Mouse (Mus musculus) megakaryocyte-erythroid progenitor cell, adult 5 weeks (primary cell): ENCODE measurements around the gene Mrnip. TPM values are rescaled to one million over a fixed set of nuclear protein-coding genes. Genes with fewer than 3 reads are reported as not detected.

ENCODE experiments used
- polyA plus RNA-seq: library from polyadenylated mRNA; stranded (reverse); fragments of >175 nt; gene quantifications from 2 replicates; pipeline ENCODE4 v1.2.3, GENCODE M21; 2012

Mrnip gene
- polyA plus RNA-seq = 6.4 and 6.7 TPM in 2 replicates

GRCm38 (mm10) chr11:50174111-50174729, at the start of gene Mrnip:
Gene Mrnip, plus strand, starts transcription at chr11:50174444.

GRCm38 (mm10) chr11:50130811-50131766, 43.2 kb upstream of the Mrnip start, which contains the start of gene Tbc1d9b:
Gene Tbc1d9b, plus strand, starts transcription at chr11:50131396.

GRCm38 (mm10) chr11:50210505-50211151, 36.4 kb downstream of the Mrnip start, which contains the start of the genes Sqstm1 and Mgat4b:
Gene Sqstm1, minus strand, starts transcription at chr11:50210827.
Gene Mgat4b, plus strand, starts transcription at chr11:50210890.

GRCm38 (mm10) chr11:50238324-50238723, 64.1 kb downstream of the Mrnip start, which contains the start of gene Ltc4s:
Gene Ltc4s, minus strand, starts transcription at chr11:50238616.

Other genes with a start within 250 kb of the Mrnip start
- gene Rnf130, start 149.1 kb upstream of the Mrnip start, polyA plus RNA-seq = 66.1 and 69.4 TPM in 2 replicates
- 87.5 and 102 TPM in 2 replicates for gene Tbc1d9b, start 43.0 kb upstream of the Mrnip start, polyA plus RNA-seq
- gene Sqstm1, start 36.4 kb downstream of the Mrnip start, polyA plus RNA-seq = 206 and 241 TPM in 2 replicates
- gene Mgat4b, start 36.4 kb downstream of the Mrnip start, polyA plus RNA-seq = 137 and 156 TPM in 2 replicates
- gene Ltc4s, start 64.2 kb downstream of the Mrnip start, polyA plus RNA-seq = 5.5 and 12.0 TPM in 2 replicates
- 15.5 and 17.3 TPM in 2 replicates for gene Maml1, start 117.9 kb downstream of the Mrnip start, polyA plus RNA-seq
- gene Canx, start 151.2 kb downstream of the Mrnip start, polyA plus RNA-seq = 66.4 and 107 TPM in 2 replicates
- gene Cby3, start 180.0 kb downstream of the Mrnip start, polyA plus RNA-seq = 0.11 and 0.84 TPM in 2 replicates
- 450 and 581 TPM in 2 replicates for gene Hnrnph1, start 202.5 kb downstream of the Mrnip start, polyA plus RNA-seq